Mouse (Mus musculus) embryo, embryonic 10.5 days (tissue): ENCODE measurements at regions not wholly inside any gene's neighbourhood (a gene's known extent, or its start where the extent isn't known, plus 50 kb on each side); places are given as distances from the start of the nearest gene placed in this dataset.
A peak's percentile ranks its signal among the peaks of the same experiment; 100 is the strongest.
"Not testable (repeated sequence)": the region's sequence is repeated elsewhere in the genome, so short reads cannot be mapped to it uniquely, and the experiment has no call there.

ENCODE experiments used
- DNase-seq: peaks from one replicate; pipeline ENCODE4 v3.0.0-alpha.2; 2015; ENCODE audit warnings: low spot score

DNA sequence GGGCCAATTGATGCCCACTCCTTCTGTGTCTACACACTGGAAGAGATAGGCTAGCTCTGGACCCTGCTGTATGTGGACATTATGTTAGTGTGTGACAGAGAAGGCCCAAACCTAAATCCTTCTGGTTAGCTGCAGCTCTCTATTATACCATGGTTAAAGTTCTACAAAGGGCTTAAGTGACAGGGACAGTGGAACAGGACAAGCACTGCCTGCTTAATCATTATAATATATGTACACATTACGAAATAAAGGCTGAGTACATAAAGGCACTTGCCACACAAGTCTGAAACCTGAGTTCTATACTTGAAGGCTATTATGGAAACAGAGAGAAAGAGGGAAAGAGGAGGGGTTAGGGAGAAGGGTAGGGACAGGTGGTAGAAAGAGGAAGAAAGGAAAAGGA, 55.2 kb downstream of the Rdh14 start:
- no peak for DNase-seq

DNA sequence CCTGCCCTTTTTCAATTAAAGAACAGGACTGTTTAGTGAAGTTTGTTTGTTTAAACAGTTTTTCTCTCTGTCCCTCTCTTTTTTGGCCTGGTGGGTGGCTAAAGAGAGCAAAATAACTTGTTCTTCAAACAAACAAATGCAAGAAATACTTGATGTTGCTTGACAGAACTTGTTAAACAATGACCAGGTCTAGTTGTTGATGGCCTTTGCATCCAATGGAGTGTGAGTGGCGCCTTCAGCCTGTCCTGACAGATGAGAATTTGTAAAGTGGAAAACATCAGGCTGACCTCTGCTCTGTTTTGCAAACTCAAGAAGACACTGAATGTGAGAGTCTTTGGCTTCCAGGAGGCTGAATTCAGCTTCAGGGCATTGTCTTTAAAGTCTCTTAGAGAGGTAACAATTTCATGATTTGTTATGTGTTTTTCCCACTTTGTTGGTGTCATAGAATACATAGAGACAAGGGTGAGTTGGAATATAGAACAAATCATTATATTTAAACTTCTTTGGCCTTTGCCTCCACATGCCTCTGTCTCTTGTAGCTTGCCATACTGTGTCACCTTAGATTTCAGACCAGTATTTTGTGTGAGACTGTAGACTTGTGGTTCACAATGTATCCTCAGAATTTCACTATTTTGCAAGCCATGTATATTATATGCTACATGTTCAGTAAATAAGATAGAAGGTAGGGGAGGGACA, 67.5 kb downstream of the Rdh14 start:
- no peak for DNase-seq

DNA sequence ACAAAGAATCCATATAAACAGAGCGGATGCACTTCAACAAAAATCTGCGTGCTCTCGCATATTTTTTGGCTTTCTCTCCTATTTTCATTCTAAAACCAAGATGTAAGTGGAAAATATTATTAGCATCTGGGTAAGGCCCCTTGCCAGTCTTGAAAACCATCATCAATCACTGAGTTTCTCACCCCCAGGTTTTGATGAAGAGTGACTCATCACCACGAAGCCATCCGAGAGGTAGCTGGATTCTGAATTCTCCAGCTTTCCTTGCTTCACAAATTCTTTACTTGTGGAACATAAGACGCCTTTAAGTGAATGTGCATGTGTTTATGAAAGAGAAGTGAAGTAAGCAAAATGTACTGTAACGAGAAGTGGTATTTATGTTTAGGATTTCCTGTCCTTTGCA, 71.2 kb downstream of the Rdh14 start:
- DNase-seq: no peak

DNA sequence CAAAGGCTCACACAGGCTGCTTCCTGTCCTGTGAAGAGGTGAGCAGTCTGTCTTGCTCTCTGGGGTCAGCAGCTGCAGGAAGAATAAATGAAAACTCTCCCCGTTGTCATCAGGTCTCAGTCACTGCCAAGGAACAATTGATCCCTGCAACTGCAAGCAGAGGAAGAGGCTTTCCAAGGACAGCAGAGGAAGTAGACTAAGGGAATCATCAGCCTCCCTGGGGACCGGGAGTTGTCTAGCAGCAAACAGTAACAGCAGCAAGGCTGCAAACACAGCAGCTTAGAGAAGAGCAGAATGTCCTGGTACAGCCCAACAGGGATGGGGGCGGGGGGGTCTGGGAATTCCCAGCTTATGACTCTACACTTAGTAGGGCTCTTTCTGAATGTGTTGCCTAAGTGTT, 72.4 kb downstream of the Rdh14 start:
- no peak for DNase-seq

DNA sequence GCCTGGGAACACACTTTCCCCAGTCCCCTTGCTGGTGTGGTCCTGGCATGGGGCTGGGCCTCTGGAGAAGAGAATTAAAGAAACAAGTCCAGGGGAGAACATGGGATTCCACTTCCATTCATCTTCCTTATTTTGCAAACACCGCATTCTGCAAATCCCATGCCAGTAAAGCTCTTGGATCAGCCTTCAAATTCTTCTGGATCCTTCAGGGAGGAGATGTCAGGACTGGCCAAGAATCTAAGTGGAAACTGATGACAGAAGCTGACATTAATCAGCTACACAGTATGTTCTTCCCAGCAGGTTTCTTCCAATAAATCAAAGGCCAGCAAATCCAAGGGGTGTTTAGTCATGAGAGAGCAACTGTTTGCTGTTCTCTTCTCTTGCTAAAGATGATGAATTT, 83.4 kb downstream of the Rdh14 start:
- peak; percentile 8 for DNase-seq

DNA sequence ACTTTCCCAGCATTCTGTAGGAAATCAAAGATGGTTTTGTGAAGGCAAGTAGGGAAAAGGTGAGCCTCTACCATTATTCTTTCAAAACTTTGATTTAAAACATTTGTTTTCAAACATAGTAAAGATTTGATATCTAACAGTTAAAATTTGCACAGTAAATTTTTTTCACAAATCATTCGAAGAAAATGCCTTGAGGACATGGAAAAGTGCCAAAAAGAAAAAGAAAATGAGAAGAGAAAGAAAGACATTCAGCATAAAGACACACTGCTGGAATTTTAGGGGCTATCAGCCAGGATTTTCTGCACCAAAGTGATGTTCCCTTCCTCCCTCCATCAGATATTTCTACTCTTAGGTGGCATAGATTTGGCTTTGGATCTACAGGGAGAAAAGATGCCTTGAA, 90.2 kb downstream of the Rdh14 start:
- DNase-seq: no peak

DNA sequence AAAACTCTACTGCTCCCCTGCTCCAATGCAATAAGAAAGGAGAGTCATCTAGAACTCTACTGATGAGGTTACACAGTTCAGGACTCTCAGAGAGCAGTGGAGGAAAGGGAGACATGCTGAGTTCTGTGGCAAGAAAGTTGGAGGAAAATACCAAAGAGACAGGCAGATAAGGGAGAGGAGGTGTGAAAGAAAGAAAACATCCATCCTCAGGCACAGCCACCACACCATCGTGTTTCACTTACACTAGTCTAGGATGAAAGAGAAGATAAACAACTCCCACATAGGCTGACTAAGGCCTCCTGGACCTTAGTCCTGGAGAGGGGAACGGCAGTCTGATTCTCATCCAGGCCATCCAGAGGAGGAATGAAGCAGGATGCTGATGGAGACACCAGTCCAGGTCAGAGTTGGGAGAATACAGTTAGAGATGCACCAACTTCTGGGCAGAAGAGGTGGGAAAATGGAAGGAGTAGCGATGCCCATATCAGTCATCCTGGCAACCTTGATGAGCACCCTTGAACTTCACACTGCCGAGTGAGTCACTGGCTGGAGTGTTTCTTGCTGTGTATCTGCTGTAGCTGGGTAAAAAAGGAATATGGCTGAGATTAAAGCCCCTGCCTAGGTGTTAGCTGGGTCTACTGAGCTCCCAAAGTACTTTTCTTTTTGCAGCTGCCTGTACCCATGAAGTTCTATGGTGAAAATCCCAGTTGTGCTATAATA, 91.9 kb downstream of the Rdh14 start:
- no peak for DNase-seq

DNA sequence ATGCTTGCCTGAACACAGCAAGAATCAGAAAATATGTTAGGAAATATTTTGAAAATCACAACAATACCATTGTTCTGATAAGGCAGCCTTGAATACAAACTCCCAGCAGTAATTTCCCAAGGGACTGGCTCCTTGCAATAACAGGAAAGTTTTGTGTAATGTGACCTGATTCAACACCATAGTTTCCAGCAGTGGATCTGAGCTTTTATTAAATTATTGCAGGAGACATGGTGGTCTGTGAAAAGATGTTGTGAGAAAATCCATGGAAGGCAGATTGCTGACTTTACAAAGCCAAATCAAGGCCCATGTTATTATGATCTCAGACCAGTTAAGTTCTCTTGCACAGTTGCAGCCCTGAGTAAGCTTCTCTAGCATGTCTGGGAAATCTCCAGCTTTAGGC, 116.1 kb downstream of the Rdh14 start:
- peak; percentile 11 for DNase-seq

DNA sequence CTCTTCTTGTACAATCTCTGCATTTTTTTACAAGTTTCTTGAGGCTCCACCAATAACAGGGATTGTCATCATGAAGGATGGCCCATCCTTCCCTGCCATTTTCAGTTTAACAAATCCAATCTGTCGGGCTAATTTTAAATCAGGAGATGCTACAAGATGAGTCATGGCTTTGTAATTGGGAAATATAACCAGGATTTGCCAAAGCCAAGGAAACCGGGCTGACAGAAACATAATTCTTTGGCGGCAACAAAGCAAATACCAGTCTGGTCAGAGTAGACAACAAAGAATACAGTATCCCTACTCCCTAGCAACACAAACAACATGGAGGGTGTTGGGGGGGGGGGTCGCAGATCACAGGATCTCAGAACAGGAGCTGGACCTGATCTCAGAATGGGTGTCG, 123.0 kb downstream of the Rdh14 start:
- no peak for DNase-seq

DNA sequence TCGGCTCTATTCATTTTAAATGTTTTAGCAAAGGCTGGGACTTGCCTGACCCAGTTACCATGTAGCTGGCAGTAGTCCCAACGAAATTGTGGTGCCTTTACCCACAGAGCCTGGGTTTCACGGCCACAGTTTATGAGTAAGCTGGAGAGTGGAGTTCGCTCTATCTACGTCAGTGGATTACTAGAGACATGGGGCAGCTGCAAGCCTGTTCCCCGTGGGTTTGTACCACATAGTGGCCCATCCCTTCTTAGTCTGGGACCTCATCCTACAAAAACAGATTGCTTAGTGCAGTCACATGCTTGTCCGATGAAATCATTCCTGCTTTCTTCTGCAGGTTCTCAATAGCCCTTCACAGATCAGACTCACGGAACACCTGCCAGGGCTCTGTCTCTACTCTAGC, 123.7 kb downstream of the Rdh14 start:
- no peak for DNase-seq

DNA sequence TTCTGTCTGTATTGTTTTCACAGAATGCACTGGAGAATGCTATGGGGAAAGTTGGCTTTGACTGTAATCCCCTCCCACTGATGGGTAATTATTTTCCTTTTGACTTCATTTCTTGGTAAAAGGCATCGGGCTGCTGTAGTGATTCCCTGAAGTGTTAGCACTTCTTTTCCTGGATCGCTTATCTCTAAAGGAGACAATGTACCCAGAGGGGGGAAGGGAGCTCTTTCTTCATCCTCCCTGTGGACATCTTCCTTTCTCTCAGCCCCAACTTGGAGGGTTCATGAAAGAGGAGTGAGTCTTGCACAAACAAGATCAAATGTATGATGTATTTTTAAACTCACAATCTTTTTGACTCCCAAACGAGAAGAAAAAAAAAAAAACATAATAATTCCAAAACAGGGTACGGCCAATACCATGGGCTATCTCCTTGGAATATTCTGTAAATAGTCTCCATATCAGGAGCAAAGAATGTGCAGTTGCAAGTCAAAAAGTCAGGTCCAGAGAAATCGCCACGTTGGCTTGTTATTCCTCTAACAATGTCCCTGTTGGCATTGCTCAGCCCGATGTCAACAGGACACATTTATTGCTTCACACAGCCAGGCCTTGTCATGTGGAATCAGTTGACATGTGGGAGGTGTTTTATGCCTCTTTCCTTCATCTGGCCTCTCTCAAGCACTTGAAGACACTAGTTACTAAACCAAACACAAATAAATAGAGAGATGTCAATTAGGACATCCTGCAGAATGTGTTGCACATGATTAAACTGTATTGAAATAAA, 134.1 kb downstream of the Rdh14 start:
- peak; percentile 13 for DNase-seq

DNA sequence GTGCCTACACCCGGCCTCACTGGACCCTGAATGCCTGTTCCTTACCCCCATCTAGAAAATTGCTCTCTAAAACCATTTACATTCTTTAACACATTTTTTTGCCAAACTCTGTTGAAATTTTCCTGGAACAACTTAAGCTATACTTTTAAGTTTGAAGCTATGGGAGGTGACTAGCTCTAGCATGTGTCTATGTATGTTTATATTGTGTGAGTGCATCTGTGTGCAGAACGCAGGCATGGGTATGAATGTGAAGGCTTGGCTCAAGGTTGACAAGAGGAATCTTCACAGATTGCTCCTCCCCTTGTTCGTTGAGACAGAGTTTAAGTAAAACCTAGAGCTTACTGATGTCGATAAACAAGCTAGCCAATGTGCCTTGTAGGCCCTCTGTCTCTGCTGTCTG, 135.4 kb downstream of the Rdh14 start:
- no peak for DNase-seq

DNA sequence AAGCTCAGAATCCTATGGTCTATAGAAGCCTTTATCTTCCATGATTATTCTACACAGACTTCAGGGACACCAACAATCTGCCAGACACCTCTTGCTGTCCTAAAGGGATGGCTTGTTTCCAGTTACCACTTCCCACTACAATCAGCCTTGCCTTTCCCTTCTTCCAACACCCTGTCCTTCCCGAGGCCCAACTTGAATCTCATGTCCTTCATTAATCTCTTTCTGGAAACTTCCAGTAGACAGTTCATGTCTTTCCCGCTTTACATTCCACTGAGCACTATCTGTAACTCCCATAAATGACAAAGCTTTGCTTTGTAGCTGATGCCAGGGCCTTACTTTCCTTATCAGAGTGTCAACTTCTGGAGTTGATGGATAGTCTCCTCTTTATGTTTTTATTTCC, 138.5 kb downstream of the Rdh14 start:
- no peak for DNase-seq

DNA sequence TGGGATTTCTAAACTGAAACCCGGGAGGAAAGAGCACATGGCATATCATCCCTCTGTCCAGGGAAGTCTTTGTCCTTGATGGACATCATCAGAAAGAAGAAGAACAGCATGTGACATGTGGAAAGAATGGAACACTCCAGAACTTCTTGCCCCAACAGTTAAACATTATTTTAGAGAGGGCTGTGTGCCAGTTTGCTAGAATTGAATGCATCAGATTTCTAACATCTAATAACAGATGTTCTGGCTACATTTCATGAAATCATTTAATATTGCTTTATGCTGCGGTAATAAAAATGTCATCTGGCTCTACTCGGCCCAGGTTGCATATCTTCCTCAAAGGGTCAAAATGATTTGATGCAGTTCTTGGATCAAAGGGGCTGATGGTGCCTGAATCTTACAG, 140.4 kb downstream of the Rdh14 start:
- DNase-seq: no peak

DNA sequence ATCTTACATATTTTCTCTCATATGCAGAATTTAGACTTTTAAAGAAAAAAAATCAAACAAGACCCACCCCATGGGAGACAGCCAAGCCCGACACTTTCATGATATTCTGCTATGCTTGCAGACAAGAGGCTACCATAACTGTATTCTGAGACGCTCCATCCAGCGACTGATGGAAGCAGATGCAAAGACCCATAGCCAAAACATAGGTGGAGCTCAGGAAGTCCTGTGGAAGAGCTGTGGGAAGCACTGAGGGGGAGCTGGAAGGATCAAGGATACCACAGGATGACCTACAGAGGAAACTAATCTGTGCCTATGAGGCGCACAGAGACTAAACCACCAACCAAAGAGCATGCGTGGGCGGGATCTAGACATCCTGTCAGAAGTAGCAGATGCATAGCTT, 143.4 kb downstream of the Rdh14 start:
- DNase-seq: no peak

DNA sequence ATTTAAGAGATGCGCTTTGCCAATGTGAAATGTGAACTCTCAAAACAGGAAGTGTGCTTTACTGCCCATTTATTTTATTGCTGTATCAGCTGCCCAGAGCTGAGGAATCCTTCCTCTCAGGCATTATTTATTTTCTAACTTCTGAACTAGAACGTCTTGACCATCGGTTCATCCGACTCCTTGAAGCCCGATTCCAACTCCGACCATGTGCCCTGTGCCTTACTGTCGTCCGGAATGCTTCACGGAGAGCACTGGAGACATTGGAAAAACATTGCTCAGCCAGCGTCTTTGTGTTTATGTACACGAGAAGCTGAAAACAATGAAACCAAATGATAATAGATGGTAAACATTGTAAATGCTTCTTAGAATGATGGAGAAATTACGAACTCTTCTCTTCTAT, 145.7 kb downstream of the Rdh14 start:
- DNase-seq: no peak

DNA sequence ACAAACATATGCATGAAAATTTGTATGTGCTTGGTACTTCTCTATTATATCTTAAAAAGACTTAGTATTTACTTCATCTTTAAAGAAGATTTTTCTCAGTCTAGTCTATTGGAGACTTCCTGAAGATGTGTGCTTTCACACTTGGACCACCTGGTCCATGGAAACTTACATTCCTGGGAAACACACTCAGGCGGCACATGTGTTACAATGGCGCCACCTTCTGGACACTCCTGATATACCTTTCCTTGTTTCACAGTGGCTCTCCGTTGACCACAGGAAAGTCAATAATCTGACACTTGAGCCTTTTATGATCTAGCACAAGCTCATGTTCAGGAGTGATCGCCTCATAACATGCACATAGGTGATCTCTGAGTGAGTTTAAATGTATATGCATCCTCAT, 146.5 kb downstream of the Rdh14 start:
- peak; percentile 88 for DNase-seq

DNA sequence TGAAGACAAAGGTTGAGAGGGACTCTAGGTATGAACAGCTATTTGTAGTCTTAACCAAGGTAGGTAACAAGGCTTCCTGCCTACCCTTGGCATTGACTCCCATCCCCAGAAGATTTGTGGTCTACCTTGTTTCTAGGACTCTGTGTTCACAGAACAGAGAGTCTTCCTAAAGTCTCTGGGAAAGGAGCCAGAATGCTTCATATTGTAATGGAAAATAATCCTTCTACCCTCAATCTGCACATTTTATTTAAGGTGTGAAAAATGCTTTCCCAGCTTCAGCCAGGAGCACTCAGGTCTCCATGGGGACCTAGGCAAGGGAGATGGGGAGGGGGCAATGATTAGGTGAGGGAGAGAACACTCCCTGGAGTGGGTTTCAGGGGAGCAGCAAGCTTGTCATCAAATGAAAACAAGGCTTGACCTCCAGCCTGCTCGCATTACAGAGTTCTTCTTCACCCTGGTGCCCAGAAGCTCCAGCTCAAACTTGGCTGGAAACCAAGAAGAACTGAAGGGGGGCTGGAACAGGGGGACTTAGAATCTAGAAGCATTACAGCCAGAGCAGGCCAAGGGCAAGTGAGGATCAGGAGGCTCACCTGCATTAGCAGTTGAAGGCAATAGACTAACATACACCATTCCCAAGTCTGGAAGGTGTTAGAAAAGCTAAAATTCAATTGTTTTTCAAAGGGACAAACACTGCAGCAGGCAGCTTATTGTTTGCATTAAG, 159.1 kb downstream of the Rdh14 start:
- DNase-seq: no peak

DNA sequence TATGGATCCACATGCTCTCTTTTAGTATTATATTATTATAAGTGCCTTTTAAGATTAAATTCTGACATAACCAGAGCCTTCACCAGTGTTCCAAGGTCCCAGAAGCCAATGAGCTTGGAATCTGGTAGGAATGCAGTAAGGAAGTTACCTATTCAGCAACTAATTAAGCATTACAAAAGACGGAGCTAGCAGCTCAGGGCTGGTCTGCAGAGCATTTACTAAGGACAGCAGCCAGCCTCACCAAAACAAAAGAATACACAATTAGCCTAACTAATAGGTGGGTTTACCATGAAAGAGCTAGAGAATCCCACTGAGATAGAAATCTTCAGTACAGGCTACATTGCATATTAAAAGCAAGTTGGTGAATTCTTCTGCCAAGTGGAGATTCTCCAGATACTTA, 164.1 kb downstream of the Rdh14 start:
- not testable (repeated sequence) for DNase-seq

DNA sequence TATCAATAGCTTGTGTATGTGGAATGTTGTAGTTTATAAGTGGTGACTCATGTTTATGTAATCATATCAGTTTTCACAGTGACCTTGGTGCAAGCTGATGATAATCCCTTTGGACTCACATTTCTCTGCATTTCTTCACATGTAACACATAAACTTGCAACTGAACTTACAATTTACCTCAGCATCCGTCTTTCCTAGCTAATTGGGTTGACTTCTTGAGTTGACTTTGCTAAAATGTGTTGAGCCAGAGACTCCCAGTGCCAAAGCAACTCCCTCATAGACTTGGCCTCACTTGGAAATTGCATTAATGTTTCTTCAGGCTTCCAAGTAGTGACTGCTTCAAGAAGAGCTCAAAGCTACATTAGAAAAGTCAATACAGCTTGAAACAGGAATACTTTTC, 172.4 kb downstream of the Rdh14 start:
- DNase-seq: no peak

DNA sequence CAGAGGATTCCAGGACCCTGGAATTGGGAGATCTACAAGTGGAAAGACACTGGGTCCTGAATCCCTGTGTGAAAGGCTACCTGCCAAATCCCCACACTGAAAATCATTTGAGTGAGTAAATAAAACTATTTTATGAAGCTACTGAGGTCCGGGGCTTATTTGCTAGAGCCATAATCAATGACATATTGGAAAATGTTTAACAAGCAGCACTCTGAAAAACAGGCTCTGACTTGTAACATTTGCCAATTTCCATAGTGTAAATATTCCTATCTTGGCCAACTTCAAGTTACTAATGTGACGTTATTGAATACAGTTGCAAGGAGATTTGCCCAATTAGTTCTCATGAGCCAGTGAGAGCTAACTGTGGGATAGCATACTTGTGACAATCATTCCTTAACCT, 177.3 kb downstream of the Rdh14 start:
- no peak for DNase-seq

DNA sequence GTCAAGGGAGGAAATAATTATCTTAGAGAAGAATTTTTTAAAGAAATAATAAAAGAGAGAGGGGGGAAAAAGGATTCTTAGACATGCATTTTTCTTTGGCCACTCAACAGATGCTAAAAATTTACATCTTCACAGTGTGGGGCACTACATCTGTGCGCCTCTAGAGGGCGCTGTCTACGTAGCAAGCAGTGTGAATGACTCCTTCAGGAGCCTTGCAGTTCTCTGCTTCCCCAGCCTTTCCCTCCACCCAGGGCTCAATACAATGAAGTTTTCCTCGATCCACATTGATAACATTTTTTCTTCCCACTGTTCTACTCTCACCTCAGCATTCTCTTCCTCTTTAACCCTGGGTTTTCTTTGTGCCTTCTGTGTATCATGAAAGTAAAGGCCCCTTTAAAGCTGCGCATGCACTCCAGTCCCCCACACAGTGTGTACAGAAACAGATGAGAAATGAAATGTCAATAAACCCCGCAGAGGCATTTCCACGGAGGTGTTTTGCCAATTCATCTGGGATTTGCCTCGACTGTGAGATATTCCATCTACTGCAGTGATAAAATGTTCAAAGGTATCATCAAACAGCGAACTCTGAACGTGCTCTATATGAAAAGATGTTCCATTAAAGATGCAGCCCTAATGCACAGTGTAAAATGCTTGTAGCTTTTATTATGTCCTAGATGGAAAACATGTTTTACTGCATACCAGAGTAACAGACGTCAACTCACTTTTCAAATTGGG, 181.2 kb downstream of the Rdh14 start:
- DNase-seq: peak; percentile 29
